Mouse (Mus musculus): Measurements from ENCODE around the gene Atp5c1.

DNA sequence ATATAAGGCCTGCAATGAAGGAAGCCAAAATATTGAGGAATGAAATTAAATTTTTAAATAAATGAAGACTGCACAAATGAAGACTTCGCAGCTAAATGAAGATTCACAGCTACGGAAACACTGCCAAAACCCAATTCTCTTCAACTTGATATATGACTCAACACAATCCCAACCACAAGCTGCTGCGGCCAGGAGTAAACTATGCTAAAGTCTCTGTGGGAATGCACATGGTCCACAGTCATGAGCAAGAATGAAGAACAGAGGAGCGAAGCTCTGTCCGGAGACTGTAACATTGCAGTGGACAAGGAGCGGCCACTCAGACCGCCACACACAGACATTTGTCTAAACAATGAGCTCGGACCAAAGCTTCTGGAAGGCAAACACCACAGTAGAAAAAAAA lies 3.6 kb downstream of the Atp5c1 start:
- TF ChIP-seq CTCF (conservative IDR thresholded peaks at IDR 0.05; ENCODE audit: insufficient read depth, insufficient read length, low read depth, low read length) (no peak), POLR2A (IDR thresholded peaks at IDR 0.05; ENCODE audit: low read depth, low read length) (no peak)

All from kidney, adult 2 months (tissue).